ENCODE assay signal across 16 mouse cellular contexts in the genomic region with DNA sequence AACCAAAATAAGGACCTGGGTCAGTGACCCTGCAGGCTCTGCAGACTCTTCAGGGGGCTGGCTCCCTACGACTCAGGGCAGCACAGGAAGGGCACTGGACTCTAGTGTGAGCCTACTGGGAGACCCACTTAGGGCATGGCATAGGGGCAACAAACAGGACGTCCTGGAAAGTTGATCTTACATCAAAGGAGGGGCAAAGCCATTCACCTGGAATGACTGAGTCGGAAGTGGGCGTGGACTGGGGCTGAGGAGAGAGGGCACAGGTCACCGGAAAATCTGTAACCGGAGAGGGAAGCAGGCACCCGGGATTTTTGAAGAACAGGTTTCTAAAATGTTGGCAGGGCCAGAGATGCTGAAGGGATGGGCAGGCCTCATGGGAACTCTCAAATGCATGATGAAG. TPM values are rescaled to one million over a fixed set of nuclear protein-coding genes. Genes with fewer than 3 reads are reported as not detected.
DNase-seq lines count a peak whose midpoint lies in the region; ATAC-seq and TF ChIP-seq lines count a peak whose summit lies in the region.
"Had no signal": no experiment of that assay in that cellular context is flagged by ENCODE, and none has a peak within 500 bp of the region (broad histone marks: within the 10 kb centered on the region; RNA-seq: fewer than 3 reads in every experiment).

No protein-coding gene starts in this region.

- 0 out of 2 replicates have a peak, but pooled peaks have one; percentile 11 for ATAC-seq in lung, postnatal 0 days
- ATAC-seq: forebrain, postnatal 0 days had no signal

- no peak for TF ChIP-seq EP300 in lung, postnatal 0 days (IDR thresholded peaks at IDR 0.05)

- H3K9me3 ChIP-seq in heart, embryonic 10.5 days: no peaks in the 10 kb centered on the region
- no peaks in the 10 kb centered on the region for H3K9me3 ChIP-seq in lung, postnatal 0 days (ENCODE audit: low read length)

- TF ChIP-seq CTCF in lung, postnatal 0 days (IDR thresholded peaks at IDR 0.05): no peak

- no peaks in the 10 kb centered on the region for H3K36me3 ChIP-seq in heart, embryonic 10.5 days
- no peaks in the 10 kb centered on the region; the same call in 1 of the 2 replicates for H3K36me3 ChIP-seq in lung, postnatal 0 days (ENCODE audit: insufficient read depth, low read length)
- H3K36me3 ChIP-seq: G1E had no signal

- peak overlapping the region; percentile 5; the same call in 1 of the 2 replicates for H3K27ac ChIP-seq in heart, embryonic 10.5 days
- H3K27ac ChIP-seq in lung, postnatal 0 days (ENCODE audit: low read length): peak overlapping the region; percentile 84
- H3K27ac ChIP-seq: hindbrain, embryonic 13.5 days; macrophage had no signal

- DNase-seq in heart, embryonic 10.5 days (ENCODE audit: low spot score): no peak
- DNase-seq in heart, postnatal 10 days: no peak
- peak; percentile 15 for DNase-seq in urinary bladder, postnatal 25 days (ENCODE audit: low spot score)
- DNase-seq in urinary bladder, postnatal 4 days (ENCODE audit: low spot score in 2 of 2): no peak
- peak; percentile 27 for DNase-seq in lung, postnatal 0 days (ENCODE audit: low spot score)
- DNase-seq in left cerebral cortex, postnatal 10 days (ENCODE audit: extremely low spot score in 1 of 2, low spot score in 2 of 2): no peak
- DNase-seq in cerebellum, adult 8-10 months: no peak
- no peak for DNase-seq in layer of hippocampus, postnatal 14 days (ENCODE audit: low spot score in 2 of 2)
- DNase-seq: B cell, adult 2 months; cerebellum, adult 9-11 months; forebrain, postnatal 0 days; kidney, postnatal 10 days; midbrain, embryonic 14.5 days had no signal

- H3K27me3 ChIP-seq in heart, embryonic 10.5 days (ENCODE audit: insufficient read depth, poor library complexity, severe bottlenecking): no peaks in the 10 kb centered on the region
- H3K27me3 ChIP-seq in lung, postnatal 0 days (replicated peaks; ENCODE audit: insufficient read depth, low read length): no peaks in the 10 kb centered on the region
- H3K27me3 ChIP-seq: hindbrain, embryonic 13.5 days had no signal

- H3K9ac ChIP-seq in lung, postnatal 0 days (replicated peaks; ENCODE audit: low read depth): no peak overlapping the region
- H3K9ac ChIP-seq: forebrain, postnatal 0 days; hindbrain, embryonic 13.5 days had no signal

- no peak overlapping the region for H3K4me3 ChIP-seq in heart, embryonic 10.5 days
- H3K4me3 ChIP-seq in lung, postnatal 0 days (ENCODE audit: low read depth, low read length): no peak overlapping the region
- H3K4me3 ChIP-seq: hindbrain, embryonic 13.5 days had no signal

- 58% methylated on average over 7 of the region's 7 CpGs for WGBS in heart, embryonic 10.5 days
- WGBS in lung, postnatal 0 days: 36% methylated on average over 7 of the region's 7 CpGs

- intact Hi-C loops in heart, postnatal 10 days (cut with DNase I): no loop called here
- intact Hi-C loops in left cerebral cortex, postnatal 10 days (cut with DNase I): no loop called here

- H3K4me1 ChIP-seq in heart, embryonic 10.5 days: peaks cover 15% of the 10 kb centered on the region
- no peaks in the 10 kb centered on the region for H3K4me1 ChIP-seq in lung, postnatal 0 days (ENCODE audit: insufficient read depth, low read depth, low read length)
- H3K4me1 ChIP-seq: hindbrain, embryonic 13.5 days had no signal

- no peak overlapping the region for H3K4me2 ChIP-seq in lung, postnatal 0 days (replicated peaks; ENCODE audit: low read depth, low read length)
- H3K4me2 ChIP-seq: hindbrain, embryonic 13.5 days had no signal

RNA-seq across cellular contexts. Expression of a gene that starts 58.9 kb away (rescaled TPM):
- polyA plus RNA-seq in heart, embryonic 10.5 days (2016; fragmentation: Nextera tagmentation; extraction: Ambion mirVana): 0.34 and 1.6 TPM in 2 replicates
- total RNA-seq in heart, postnatal 10 days (2021): 1 to 10 TPM; 4.3 to 6.1 TPM
- polyA plus RNA-seq in lung, postnatal 0 days (2015; fragmentation: Nextera tagmentation; extraction: Ambion mirVana): 10.3 and 10.6 TPM in 2 replicates
- total RNA-seq in left cerebral cortex, postnatal 10 days (2021): 10 to 100 TPM; 12.1 to 15.0 TPM
- 10 to 100 TPM; 14.8 to 18.4 TPM for total RNA-seq in layer of hippocampus, postnatal 14 days (2021)
- polyA plus RNA-seq: G1E, macrophage had no signal

Comparison
In these comparisons a context has a peak if more than half of its experiments do, and no peak if none do; other contexts are left out.
1. DNase-seq: peak in urinary bladder, postnatal 25 days (single experiment) and lung, postnatal 0 days (single experiment); none in heart, embryonic 10.5 days (single experiment), heart, postnatal 10 days (0 of 2), urinary bladder, postnatal 4 days (0 of 2), left cerebral cortex, postnatal 10 days (0 of 2), cerebellum, adult 8-10 months (single experiment) and layer of hippocampus, postnatal 14 days (0 of 2).